Mouse (Mus musculus): ENCODE data around the gene Hmces.

GRCm38 (mm10) chr6:87915939-87916338, 2.2 kb downstream of the Hmces start:
- no peak for TF ChIP-seq CTCF (IDR thresholded peaks at IDR 0.05)
- no peak for TF ChIP-seq EP300 (IDR thresholded peaks at IDR 0.05)
